Mouse (Mus musculus) CH12.LX (cell line): ENCODE measurements around the gene Acaa1b. TPM values are rescaled to one million over a fixed set of nuclear protein-coding genes. Genes with fewer than 3 reads are reported as not detected.

Source experiments
- DNase-seq: peaks from one replicate; pipeline ENCODE4 v3.0.0-alpha.2; 2013; ENCODE audit errors: extremely low read depth
- H3K27ac ChIP-seq: 2 replicates; pipeline ENCODE4 v1.5.1; 2012; ENCODE audit warnings: low read depth, mild to moderate bottlenecking, control low read depth, moderate library complexity; ENCODE audit not compliant: insufficient read depth
- H3K27me3 ChIP-seq: replicated peaks from 2 replicates; pipeline ENCODE3; 2012; ENCODE audit warnings: inconsistent platforms
- H3K36me3 ChIP-seq, 2 experiments: replicated peaks in 1 of 2; 2 replicates each; pipeline versions ENCODE3 to v1.6.1; 2012; ENCODE audit warnings: inconsistent platforms in 1 of 2, low read length in 1 of 2, mild to moderate bottlenecking in 1 of 2, mixed read lengths in 1 of 2, moderate library complexity in 1 of 2; ENCODE audit not compliant: control insufficient read depth in 1 of 2, insufficient read depth in 1 of 2
- H3K4me1 ChIP-seq, 2 experiments: 2 replicates each; pipeline ENCODE4 v1.6.1; 2012; ENCODE audit warnings: inconsistent platforms in 1 of 2, moderate library complexity in 1 of 2; ENCODE audit not compliant: insufficient read depth in 2 of 2, control insufficient read depth in 1 of 2
- H3K4me2 ChIP-seq: 2 replicates; pipeline ENCODE4 v1.6.1; 2012; ENCODE audit warnings: low read depth, mild to moderate bottlenecking, control low read depth; ENCODE audit not compliant: poor library complexity, insufficient read depth, severe bottlenecking
- H3K4me3 ChIP-seq, 3 experiments: fragments of 150-350 bp in 1 of 3; sonication (generic) in 1 of 3; replicated peaks in 1 of 3; 2 replicates each; pipeline versions ENCODE3 to v1.5.1; 2011 to 2012; ENCODE audit warnings: low read depth in 2 of 3, low read length in 2 of 3, mild to moderate bottlenecking in 2 of 3, moderate library complexity in 2 of 3, control low read depth in 1 of 3, improper control_type of control experiment in 1 of 3, inconsistent platforms in 1 of 3, mixed read lengths in 1 of 3; ENCODE audit not compliant: poor library complexity in 1 of 3
- H3K79me2 ChIP-seq: replicated peaks from 2 replicates; pipeline ENCODE4 v1.6.1; 2012; ENCODE audit warnings: mild to moderate bottlenecking, moderate library complexity; ENCODE audit not compliant: control insufficient read depth, poor library complexity, insufficient read depth, severe bottlenecking; ENCODE audit errors: extremely low read depth
- H3K9ac ChIP-seq: 2 replicates; pipeline ENCODE4 v1.6.1; 2012; ENCODE audit warnings: low read depth, mild to moderate bottlenecking, control low read depth, moderate library complexity; ENCODE audit not compliant: insufficient read depth
- H3K9me3 ChIP-seq: replicated peaks from 2 replicates; pipeline ENCODE3; 2012; ENCODE audit warnings: low read length, inconsistent platforms, mixed read lengths
- CTCF ChIP-seq, 2 experiments: IDR thresholded peaks in 1 of 2; conservative IDR thresholded peaks in 1 of 2; 2 replicates each; pipeline ENCODE4 v1.5.1; 2011 to 2012; ENCODE audit warnings: low read depth in 2 of 2, low read length in 2 of 2, improper control_type of control experiment in 1 of 2, inconsistent platforms in 1 of 2, mild to moderate bottlenecking in 1 of 2, moderate library complexity in 1 of 2
- ELF1 ChIP-seq: IDR thresholded peaks from 2 replicates; pipeline ENCODE4 v1.6.1; 2014; ENCODE audit warnings: low read depth, mild to moderate bottlenecking, inconsistent platforms, low read length, improper control_type of control experiment
- IRF4 ChIP-seq: IDR thresholded peaks from 2 replicates; pipeline ENCODE4 v1.6.1; 2014; ENCODE audit warnings: low read depth, mild to moderate bottlenecking, inconsistent platforms, low read length, improper control_type of control experiment
- JUND ChIP-seq: conservative IDR thresholded peaks from 2 replicates; pipeline ENCODE4 v1.6.1; 2011; ENCODE audit warnings: low read depth, low read length, improper control_type of control experiment
- MAFK ChIP-seq: IDR thresholded peaks from 2 replicates; pipeline ENCODE4 v1.6.1; 2011; ENCODE audit warnings: low read length, improper control_type of control experiment; ENCODE audit not compliant: insufficient replicate concordance
- MAZ ChIP-seq: IDR thresholded peaks from 2 replicates; pipeline ENCODE4 v1.6.1; 2012; ENCODE audit warnings: low read depth, mild to moderate bottlenecking, inconsistent platforms, low read length, improper control_type of control experiment, moderate library complexity
- POLR2A ChIP-seq: IDR thresholded peaks from 2 replicates; pipeline ENCODE4 v1.6.1; 2011; ENCODE audit warnings: low read depth, mild to moderate bottlenecking, improper control_type of control experiment, low read length
- TBP ChIP-seq: conservative IDR thresholded peaks from 2 replicates; pipeline ENCODE4 v1.6.1; 2011; ENCODE audit warnings: low read depth, low read length, improper control_type of control experiment
- UBTF ChIP-seq: IDR thresholded peaks from 2 replicates; pipeline ENCODE4 v1.6.1; 2012; ENCODE audit warnings: low read depth, mild to moderate bottlenecking, inconsistent platforms, low read length, improper control_type of control experiment, moderate library complexity
- USF1 ChIP-seq: IDR thresholded peaks from 2 replicates; pipeline ENCODE4 v1.6.1; 2014; ENCODE audit warnings: low read depth, mild to moderate bottlenecking, inconsistent platforms, low read length, improper control_type of control experiment
- ZKSCAN1 ChIP-seq: IDR thresholded peaks from 2 replicates; pipeline ENCODE4 v1.6.1; 2012; ENCODE audit warnings: low read depth, inconsistent platforms, low read length, improper control_type of control experiment, borderline replicate concordance
- ZMIZ1 ChIP-seq: IDR thresholded peaks from 2 replicates; pipeline ENCODE4 v1.6.1; 2012; ENCODE audit warnings: low read depth, mild to moderate bottlenecking, inconsistent platforms, low read length, improper control_type of control experiment
- dilution Hi-C: fragments of 300-500 bp; cut with MboI; formaldehyde crosslinking; loops from 2 replicates; pipeline ENCODE4 v1.14.3; 2020; ENCODE audit warnings: low sequenced_read_pairs; ENCODE audit not compliant: extremely low pct_unique_long_range_greater_than_20kb, extremely low pct_ligation_motif_present
- in situ Hi-C: fragments of 300-500 bp; cut with MboI; formaldehyde crosslinking; loops from 3 replicates; pipeline ENCODE4 v1.14.3; 2019; ENCODE audit warnings: low sequenced_read_pairs, low pct_ligation_motif_present, low pct_unique_long_range_greater_than_20kb, mixed read lengths
- polyA plus RNA-seq: library from polyadenylated mRNA; unstranded; fragments of >175 nt; gene quantifications from 2 replicates; pipeline ENCODE4 v1.2.1, GENCODE M21; 2012; ENCODE audit warnings: low read depth; ENCODE audit not compliant: insufficient read length
- total RNA-seq, 2 experiments: library from RNA; depleted of rRNA; stranded (reverse); fragments of 300-350 nt in 1 of 2; fragments of >200 nt in 1 of 2; gene quantifications; 2 replicates each; pipeline ENCODE4 v1.2.3; 2012 to 2014

The Acaa1b gene
- total and polyA plus RNA-seq, 3 experiments = 0.17 TPM; not detected in 2

DNA sequence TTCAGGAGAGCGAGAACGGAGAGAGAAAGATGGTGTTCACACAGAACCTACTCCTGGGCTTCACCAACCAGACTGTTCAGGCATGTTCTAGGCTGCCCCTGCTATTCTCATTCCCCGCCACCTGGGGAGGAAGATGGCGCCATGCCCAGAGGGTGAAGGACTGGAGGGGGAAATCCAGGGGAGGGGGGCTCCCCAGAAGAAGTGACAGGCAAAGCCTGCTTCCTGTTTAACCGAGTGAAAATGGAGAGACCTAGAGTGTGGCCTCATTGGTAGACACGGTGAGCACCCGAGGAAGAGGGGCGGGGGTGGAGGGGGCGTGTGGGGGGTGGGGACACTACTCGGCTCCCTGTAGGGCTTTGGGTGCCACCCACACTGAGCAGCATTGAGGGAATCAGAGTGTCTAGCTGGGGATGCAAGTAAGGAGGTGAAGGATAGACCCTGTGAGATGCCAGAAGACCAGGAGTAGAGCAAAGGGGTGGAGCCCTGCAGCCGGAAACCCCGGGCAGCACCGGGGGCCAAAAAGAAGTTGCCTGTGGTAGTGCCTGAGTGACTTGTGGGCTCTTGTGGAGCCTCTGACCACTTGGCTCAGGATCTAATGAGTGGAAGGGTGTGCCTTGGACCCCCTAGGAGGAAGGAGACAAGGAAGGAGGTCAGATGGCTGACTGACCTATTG lies 10.7 kb downstream of the Acaa1b start:
- dilution Hi-C loops (no loop called here), in situ Hi-C loops (no loop called here)
- H3K4me2 ChIP-seq = peak overlapping the region; percentile 57
- DNase-seq = peak; percentile 56
- H3K36me3 ChIP-seq = peaks cover 3 to 24% of the 10 kb centered on the region in 2 experiments
- no peaks in the 10 kb centered on the region for H3K79me2 ChIP-seq
- H3K9ac ChIP-seq = peak overlapping the region; percentile 19
- H3K9me3 ChIP-seq = no peaks in the 10 kb centered on the region
- peaks cover 14 to 22% of the 10 kb centered on the region in 2 experiments for H3K4me1 ChIP-seq
- no peak overlapping the region; the same call in 1 of the 2 replicates for H3K27ac ChIP-seq
- peaks cover 9% of the 10 kb centered on the region for H3K27me3 ChIP-seq
- no peak for TF ChIP-seq JUND
- peak; percentile 81 for TF ChIP-seq MAZ
- no peak for TF ChIP-seq UBTF
- TF ChIP-seq ZMIZ1 = 0 out of 2 replicates have a peak, but pooled peaks have one; percentile 18
- peak; percentile 32; the same call in 1 of the 2 replicates for TF ChIP-seq POLR2A
- TF ChIP-seq IRF4 = 0 out of 2 replicates have a peak, but pooled peaks have one; percentile 27
- peak; percentile 65 for TF ChIP-seq ELF1
- H3K4me3 ChIP-seq = peak overlapping the region in 2 of 3 experiments; percentile 22 to 40

DNA sequence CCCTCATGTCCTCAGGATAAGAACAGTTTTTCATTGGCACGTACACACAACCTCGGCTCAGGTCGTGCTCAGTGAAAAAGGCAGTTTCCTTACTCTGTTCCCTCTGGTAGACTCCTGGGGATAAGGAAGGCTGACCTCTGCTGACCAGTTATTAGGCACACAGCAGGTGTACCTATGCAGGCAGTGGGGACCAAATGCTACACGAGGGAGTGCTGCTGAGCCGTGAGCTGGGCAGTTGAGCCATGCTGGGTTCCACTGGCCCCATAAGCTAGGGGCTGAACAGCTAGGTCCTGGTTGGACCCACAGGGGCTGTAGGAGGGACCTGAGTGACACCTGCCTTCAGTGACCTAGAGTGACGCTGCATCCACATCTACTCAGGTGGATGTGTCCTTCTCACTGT lies 11.3 kb downstream of the Acaa1b start:
- Histone ChIP-seq H3K4me2 (peak overlapping the region; percentile 57), H3K4me3 (peak overlapping the region in 1 of 3 experiments; percentile 17), H3K27ac (no peak overlapping the region; the same call in 1 of the 2 replicates), H3K9me3 (no peaks in the 10 kb centered on the region), H3K4me1 (peaks cover 14 to 22% of the 10 kb centered on the region in 2 experiments), H3K9ac (peak overlapping the region; percentile 19; the same call in 1 of the 2 replicates), H3K79me2 (no peaks in the 10 kb centered on the region), H3K36me3 (peaks cover 3 to 24% of the 10 kb centered on the region in 2 experiments), H3K27me3 (peaks cover 6% of the 10 kb centered on the region)
- dilution Hi-C loops = no loop called here
- in situ Hi-C loops = no loop called here
- TF ChIP-seq MAFK (no peak), CTCF (conservative IDR thresholded peaks at IDR 0.05 in 1 of 2, IDR thresholded peaks at IDR 0.05 in 1 of 2; ENCODE audit: low read depth in 2 of 2, low read length in 2 of 2) (peak in 1 of 2 experiments; percentile 25; a peak in 1 of 4 replicates), USF1 (no peak)
- peak; percentile 2 for DNase-seq

DNA sequence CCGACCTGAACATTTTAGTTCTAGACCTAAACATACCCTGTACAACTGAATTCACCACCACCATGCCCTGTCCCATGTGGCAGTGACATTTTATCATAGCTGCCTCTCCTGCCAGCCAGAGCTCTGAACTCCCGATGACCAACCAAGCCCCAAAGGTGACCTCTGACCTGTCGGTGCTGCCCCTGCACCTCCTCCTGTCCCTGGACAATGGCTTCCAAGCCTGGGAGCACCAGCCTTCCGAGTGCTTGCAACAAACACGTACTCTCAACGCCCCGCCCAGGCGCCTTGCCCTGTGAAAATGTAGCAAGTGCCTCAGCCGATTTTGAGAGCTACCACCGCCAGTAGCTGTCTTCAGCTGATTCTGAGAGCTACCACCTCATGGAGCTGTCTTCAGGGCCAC lies 11.8 kb downstream of the Acaa1b start:
- TF ChIP-seq TBP (no peak), JUND (no peak), ZKSCAN1 (no peak)
- in situ Hi-C loops = no loop called here
- H3K4me1 ChIP-seq = peaks cover 14 to 22% of the 10 kb centered on the region in 2 experiments
- DNase-seq = no peak
- no peak overlapping the region for H3K27ac ChIP-seq
- H3K9ac ChIP-seq = no peak overlapping the region
- dilution Hi-C loops = no loop called here
- H3K4me2 ChIP-seq = no peak overlapping the region
- H3K9me3 ChIP-seq = no peaks in the 10 kb centered on the region
- H3K27me3 ChIP-seq = peaks cover under 1% of the 10 kb centered on the region
- peaks cover 3 to 24% of the 10 kb centered on the region in 2 experiments for H3K36me3 ChIP-seq
- H3K79me2 ChIP-seq = no peaks in the 10 kb centered on the region
- H3K4me3 ChIP-seq = no peak overlapping the region
